Mouse (Mus musculus) kidney, adult 10 weeks (tissue): ENCODE results near the gene Gm20890. TPM values are rescaled to one million over a fixed set of nuclear protein-coding genes. Genes with fewer than 3 reads are reported as not detected.

Source experiments
- polyA plus RNA-seq: library from polyadenylated mRNA; stranded (reverse); fragments of 350-450 nt; fragmentation: Illumina TruSeq; extraction: RNeasy Lipid Tissue Mini Kit (QIAGEN cat#74804); gene quantifications from one replicate; pipeline ENCODE4 v1.2.3, GENCODE M21; 2014; ENCODE audit warnings: low read depth, low replicate concordance

The Gm20890 gene
- not detected for polyA plus RNA-seq

DNA sequence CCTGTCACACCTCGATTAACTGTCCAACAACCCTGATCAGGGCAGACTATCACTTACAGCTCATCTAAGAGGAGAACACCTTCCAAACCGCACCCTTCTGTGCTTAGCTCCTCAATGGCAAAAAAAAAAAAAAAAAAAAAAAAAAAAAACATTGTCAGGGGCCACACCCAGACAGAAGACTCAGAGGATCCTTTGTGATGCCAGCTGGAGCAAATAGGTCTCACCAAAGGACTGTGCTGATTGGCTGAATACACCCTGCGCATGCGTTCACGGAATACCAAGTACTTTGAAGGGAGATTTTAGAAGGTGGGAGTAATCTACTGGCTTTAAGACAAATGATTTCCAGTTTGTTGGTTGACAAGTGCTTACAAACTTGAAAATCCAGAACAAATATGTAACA is at the start of gene Gm20890:
Gene Gm20890 (minus strand): TSS at position 101 of the 400 bp plus-strand sequence.

